Mouse (Mus musculus) liver, postnatal 0 days (tissue): ENCODE measurements around the gene En1.

ENCODE experiments used
- CTCF ChIP-seq: sonication (generic); IDR thresholded peaks from 2 replicates; pipeline ENCODE4 v1.5.1; 2016; ENCODE audit warnings: antibody characterized with exemption, low read depth
- EP300 ChIP-seq: IDR thresholded peaks from 2 replicates; pipeline ENCODE4 v1.6.1; 2016; ENCODE audit warnings: antibody characterized with exemption, low read depth, mild to moderate bottlenecking

GRCm38 (mm10) chr1:120654950-120655396, 52.8 kb downstream of the En1 start:
- TF ChIP-seq CTCF (no peak), EP300 (no peak)
